Mouse (Mus musculus) spleen, adult 2 months (tissue): ENCODE results near the gene Zhx3.

ENCODE experiments used
- CTCF ChIP-seq: fragments of 200-500 bp; IDR thresholded peaks from 2 replicates; pipeline ENCODE4 v1.5.1; 2011; ENCODE audit warnings: mild to moderate bottlenecking, inconsistent platforms; ENCODE audit not compliant: insufficient read depth, insufficient read length, insufficient replicate concordance; ENCODE audit errors: extremely low read depth
- POLR2A ChIP-seq: fragments of 200-500 bp; IDR thresholded peaks from 2 replicates; pipeline ENCODE4 v1.6.1; 2011; ENCODE audit warnings: low read depth, low read length, inconsistent platforms

DNA sequence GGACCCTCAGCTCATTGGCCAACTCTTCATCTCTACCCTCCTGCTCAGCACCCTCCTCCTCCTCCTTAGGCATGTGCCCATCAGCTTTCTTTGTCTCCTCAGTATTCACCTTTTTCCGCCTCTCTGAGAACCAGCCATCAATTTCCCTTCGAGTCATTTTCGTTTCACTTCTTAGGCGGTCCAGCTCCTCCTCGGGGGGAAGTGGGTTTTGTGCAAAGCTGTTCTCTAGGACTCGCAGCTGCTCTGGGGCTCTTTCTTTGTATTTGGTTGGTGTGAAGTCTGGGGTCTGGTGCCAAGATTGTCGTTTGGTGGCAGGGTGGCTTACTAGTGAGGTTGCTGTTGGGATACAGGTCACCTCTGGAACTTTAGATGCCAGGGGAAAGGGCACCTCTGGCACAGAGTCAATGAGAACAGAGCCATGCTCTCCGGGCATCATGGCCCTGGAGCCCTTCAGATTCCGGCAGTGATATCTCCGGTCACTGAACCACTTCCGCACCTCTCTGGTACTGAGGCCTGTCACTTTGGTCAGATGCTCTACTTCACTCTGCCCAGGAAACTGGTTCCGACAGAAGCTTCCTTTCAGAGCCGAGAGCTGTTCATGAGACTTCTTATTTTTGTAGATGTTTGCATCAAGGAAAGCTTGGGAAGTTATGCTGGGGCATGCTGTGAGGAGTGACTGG lies 92.5 kb downstream of the Zhx3 start:
- TF ChIP-seq CTCF = no peak
- TF ChIP-seq POLR2A = no peak
